Mouse (Mus musculus) C2C12 (cell line): ENCODE measurements around the gene Polr2l. TPM values are rescaled to one million over a fixed set of nuclear protein-coding genes. Genes with fewer than 3 reads are reported as not detected.

Source experiments
- H3K27me3 ChIP-seq: one replicate; pipeline ENCODE4 v1.6.1; 2011; ENCODE audit not compliant: control insufficient read depth, insufficient read depth, insufficient read length
- H3K36me3 ChIP-seq: one replicate; pipeline ENCODE4 v1.6.1; 2011; ENCODE audit not compliant: control insufficient read depth, insufficient read depth
- H3K4me3 ChIP-seq: one replicate; pipeline ENCODE4 v1.5.1; 2011; ENCODE audit warnings: mild to moderate bottlenecking, control low read depth; ENCODE audit not compliant: poor library complexity, insufficient read depth, severe bottlenecking
- H3K79me2 ChIP-seq: one replicate; pipeline ENCODE4 v1.6.1; 2011; ENCODE audit not compliant: control insufficient read depth, insufficient read depth
- H3K79me3 ChIP-seq: one replicate; pipeline ENCODE4 v1.6.1; 2011; ENCODE audit warnings: low read depth, control low read depth
- H3ac ChIP-seq: one replicate; pipeline ENCODE3; 2011; ENCODE audit warnings: low read depth; ENCODE audit not compliant: control insufficient read depth, insufficient read length
- CEBPB ChIP-seq: IDR thresholded peaks from one replicate; pipeline ENCODE4 v1.6.1; 2011; ENCODE audit warnings: low read depth, mild to moderate bottlenecking, control low read depth, moderate library complexity
- CTCF ChIP-seq: IDR thresholded peaks from one replicate; pipeline ENCODE4 v1.5.1; 2011; ENCODE audit not compliant: control insufficient read depth, insufficient read depth, insufficient read length
- FOSL1 ChIP-seq: IDR thresholded peaks from one replicate; pipeline ENCODE4 v1.8.0; 2011; ENCODE audit warnings: mild to moderate bottlenecking, low read length; ENCODE audit not compliant: poor library complexity, insufficient read depth, severe bottlenecking
- MAX ChIP-seq: IDR thresholded peaks from one replicate; pipeline ENCODE4 v1.6.1; 2011; ENCODE audit warnings: mild to moderate bottlenecking, control low read depth
- MYOD1 ChIP-seq: IDR thresholded peaks from one replicate; pipeline ENCODE4 v1.6.1; 2011; ENCODE audit warnings: low read depth; ENCODE audit not compliant: control insufficient read depth, insufficient read length
- MYOG ChIP-seq: IDR thresholded peaks from one replicate; pipeline ENCODE4 v1.6.1; 2011; ENCODE audit not compliant: control insufficient read depth, insufficient read length; ENCODE audit errors: extremely low read depth
- USF1 ChIP-seq: IDR thresholded peaks from one replicate; pipeline ENCODE4 v1.6.1; 2011; ENCODE audit warnings: low read depth, mild to moderate bottlenecking, control low read depth, moderate library complexity
- polyA plus RNA-seq: library from polyadenylated mRNA; unstranded; fragments of >200 nt; fragmentation: generic; extraction: Trizol; gene quantifications from one replicate; pipeline ENCODE4 v1.2.1, GENCODE M21; 2012; ENCODE audit warnings: missing spikeins

Polr2l gene
- polyA plus RNA-seq, 1 experiment: 124 TPM

- H3ac ChIP-seq: no peak overlapping the region
- peaks cover 68% of the 10 kb centered on the region for H3K79me2 ChIP-seq
- H3K27me3 ChIP-seq: no peaks in the 10 kb centered on the region
- H3K4me3 ChIP-seq: no peak overlapping the region
- TF ChIP-seq USF1 (no peak), FOSL1 (no peak)
- H3K36me3 ChIP-seq: peaks cover 35% of the 10 kb centered on the region
- peaks cover 49% of the 10 kb centered on the region for H3K79me3 ChIP-seq
Measured at GRCm38 (mm10) chr7:141484186-141485120, 9.5 kb upstream of the Polr2l start.

- Histone ChIP-seq H3K79me2 (peaks cover 80% of the 10 kb centered on the region), H3K27me3 (no peaks in the 10 kb centered on the region), H3K79me3 (peaks cover 57% of the 10 kb centered on the region), H3K36me3 (peaks cover 27% of the 10 kb centered on the region), H3K4me3 (no peak overlapping the region), H3ac (no peak overlapping the region)
- TF ChIP-seq MYOG: no peak
- TF ChIP-seq USF1: no peak
- TF ChIP-seq MYOD1: no peak
- no peak for TF ChIP-seq CTCF
- no peak for TF ChIP-seq FOSL1
Measured at GRCm38 (mm10) chr7:141483114-141483653, 8.3 kb upstream of the Polr2l start.

GRCm38 (mm10) chr7:141482531-141483024 is 7.6 kb upstream of the Polr2l start:
- Histone ChIP-seq H3K79me2 (peaks cover 82% of the 10 kb centered on the region), H3K4me3 (no peak overlapping the region), H3K27me3 (no peaks in the 10 kb centered on the region), H3K36me3 (peaks cover 21% of the 10 kb centered on the region), H3ac (no peak overlapping the region), H3K79me3 (peaks cover 59% of the 10 kb centered on the region)
- TF ChIP-seq MYOG (no peak), MAX (no peak), MYOD1 (no peak), USF1 (no peak), FOSL1 (no peak), CTCF (no peak), CEBPB (no peak)

- no peak overlapping the region for H3K4me3 ChIP-seq
- no peak overlapping the region for H3ac ChIP-seq
- peaks cover 17% of the 10 kb centered on the region for H3K36me3 ChIP-seq
- TF ChIP-seq FOSL1 (no peak), MYOD1 (no peak), MYOG (no peak), MAX (no peak), CEBPB (no peak), USF1 (no peak)
- H3K79me3 ChIP-seq: peaks cover 66% of the 10 kb centered on the region
- no peaks in the 10 kb centered on the region for H3K27me3 ChIP-seq
- H3K79me2 ChIP-seq: peaks cover 87% of the 10 kb centered on the region
Measured at GRCm38 (mm10) chr7:141481498-141482401, 6.8 kb upstream of the Polr2l start.

- Histone ChIP-seq H3K4me3 (no peak overlapping the region), H3K36me3 (peaks cover 14% of the 10 kb centered on the region), H3K79me2 (peaks cover 91% of the 10 kb centered on the region), H3K27me3 (no peaks in the 10 kb centered on the region), H3K79me3 (peaks cover 64% of the 10 kb centered on the region), H3ac (no peak overlapping the region)
- TF ChIP-seq CEBPB (no peak), CTCF (peak; percentile 87), USF1 (no peak), FOSL1 (no peak), MYOD1 (no peak), MYOG (no peak), MAX (no peak)
Measured at GRCm38 (mm10) chr7:141480842-141481497, 6.0 kb upstream of the Polr2l start.
